Mouse (Mus musculus): Measurements from ENCODE around the gene Uroc1. TPM values are rescaled to one million over a fixed set of nuclear protein-coding genes. Genes with fewer than 3 reads are reported as not detected.

Gene Uroc1
- total RNA-seq, 2 experiments from 2014 or later: not detected

Other genes starting within 250 kb of the Uroc1 start
- gene Vmn1r50, start 231.9 kb upstream of the Uroc1 start, total RNA-seq (2015; ENCODE audit: low replicate concordance): not detected in 2 replicates
- not detected in 2 replicates for gene Vmn1r50, start 231.9 kb upstream of the Uroc1 start, total RNA-seq (2017; ENCODE audit: low replicate concordance)
- gene Vmn1r51, start 210.7 kb upstream of the Uroc1 start, total RNA-seq (2015; ENCODE audit: low replicate concordance): not detected in 2 replicates
- gene Vmn1r51, start 210.7 kb upstream of the Uroc1 start, total RNA-seq (2017; ENCODE audit: low replicate concordance): not detected in 2 replicates
- gene Vmn1r52, start 158.5 kb upstream of the Uroc1 start, total RNA-seq (2015; ENCODE audit: low replicate concordance): not detected in 2 replicates
- not detected in 2 replicates for gene Vmn1r52, start 158.5 kb upstream of the Uroc1 start, total RNA-seq (2017; ENCODE audit: low replicate concordance)
- not detected in 2 replicates for gene V1ra8, start 130.5 kb upstream of the Uroc1 start, total RNA-seq (2015; ENCODE audit: low replicate concordance)
- not detected in 2 replicates for gene V1ra8, start 130.5 kb upstream of the Uroc1 start, total RNA-seq (2017; ENCODE audit: low replicate concordance)
- not detected in 2 replicates for gene Vmn1r53, start 108.8 kb upstream of the Uroc1 start, total RNA-seq (2015; ENCODE audit: low replicate concordance)
- not detected in 2 replicates for gene Vmn1r53, start 108.8 kb upstream of the Uroc1 start, total RNA-seq (2017; ENCODE audit: low replicate concordance)
- gene Vmn1r54, start 87.0 kb upstream of the Uroc1 start, total RNA-seq (2015; ENCODE audit: low replicate concordance): not detected in 2 replicates
- gene Vmn1r54, start 87.0 kb upstream of the Uroc1 start, total RNA-seq (2017; ENCODE audit: low replicate concordance): not detected in 2 replicates
- gene BC048671, start 32.1 kb upstream of the Uroc1 start, total RNA-seq (2015; ENCODE audit: low replicate concordance): not detected in 2 replicates
- gene BC048671, start 32.1 kb upstream of the Uroc1 start, total RNA-seq (2017; ENCODE audit: low replicate concordance): not detected in 2 replicates
- gene Chst13, start 8.1 kb upstream of the Uroc1 start, total RNA-seq (2015; ENCODE audit: low replicate concordance): 3.6 and 10.6 TPM in 2 replicates
- gene Chst13, start 8.1 kb upstream of the Uroc1 start, total RNA-seq (2017; ENCODE audit: low replicate concordance): 1.4 and 4.7 TPM in 2 replicates
- 2.7 and 3.1 TPM in 2 replicates for gene Zxdc, start 36.2 kb downstream of the Uroc1 start, total RNA-seq (2015; ENCODE audit: low replicate concordance)
- gene Zxdc, start 36.2 kb downstream of the Uroc1 start, total RNA-seq (2017; ENCODE audit: low replicate concordance): 3.5 and 4.5 TPM in 2 replicates
- not detected in 2 replicates for gene Cfap100, start 95.5 kb downstream of the Uroc1 start, total RNA-seq (2015; ENCODE audit: low replicate concordance)
- gene Cfap100, start 95.5 kb downstream of the Uroc1 start, total RNA-seq (2017; ENCODE audit: low replicate concordance): not detected in 2 replicates
- not detected in 2 replicates for gene Klf15, start 129.3 kb downstream of the Uroc1 start, total RNA-seq (2015; ENCODE audit: low replicate concordance)
- gene Klf15, start 129.3 kb downstream of the Uroc1 start, total RNA-seq (2017; ENCODE audit: low replicate concordance): 0.42 and 0.43 TPM in 2 replicates
- gene Aldh1l1, start 153.1 kb downstream of the Uroc1 start, total RNA-seq (2015; ENCODE audit: low replicate concordance): not detected in 2 replicates
- gene Aldh1l1, start 153.1 kb downstream of the Uroc1 start, total RNA-seq (2017; ENCODE audit: low replicate concordance): 1.2 TPM in 1 of 2 replicates, not detected in the other